Mouse (Mus musculus) E14TG2a.4 (cell line): ENCODE data around the gene Slc9a2.
"Not testable (repeated sequence)": the region's sequence is repeated elsewhere in the genome, so short reads cannot be mapped to it uniquely, and the experiment has no call there.

Experiments used
- H3K27me3 ChIP-seq: 2 replicates; pipeline ENCODE4 v1.6.1; 2014; ENCODE audit warnings: low read length, control low read depth; ENCODE audit not compliant: insufficient read depth
- H3K36me3 ChIP-seq: 2 replicates; pipeline ENCODE4 v1.6.1; 2014; ENCODE audit warnings: low read length, control low read depth; ENCODE audit not compliant: insufficient read depth
- H3K4me1 ChIP-seq: replicated peaks from 2 replicates; pipeline ENCODE4 v1.6.1; 2014; ENCODE audit warnings: low read depth, low read length, control low read depth
- H3K4me3 ChIP-seq: replicated peaks from 2 replicates; pipeline ENCODE4 v1.5.1; 2014; ENCODE audit warnings: mild to moderate bottlenecking, low read length
- H3K9me3 ChIP-seq: 2 replicates; pipeline ENCODE4 v1.6.1; 2014; ENCODE audit warnings: low read length, control low read depth
- CTCF ChIP-seq: conservative IDR thresholded peaks from 2 replicates; pipeline ENCODE4 v1.5.1; 2014; ENCODE audit warnings: low read length
- NANOG ChIP-seq: IDR thresholded peaks from 2 replicates; pipeline ENCODE4 v1.6.1; 2014; ENCODE audit warnings: borderline replicate concordance, low read length, mixed read lengths
- POU5F1 ChIP-seq: IDR thresholded peaks from 2 replicates; pipeline ENCODE4 v1.6.1; 2014; ENCODE audit warnings: low read length, borderline replicate concordance

The Slc9a2 gene

GRCm38 (mm10) chr1:40737671-40738070 lies 57.3 kb downstream of the Slc9a2 start:
- Histone ChIP-seq H3K4me3 (no peak overlapping the region), H3K4me1 (peaks cover 6% of the 10 kb centered on the region), H3K9me3 (peaks cover 4% of the 10 kb centered on the region; the same call in 1 of the 2 replicates), H3K36me3 (no peaks in the 10 kb centered on the region), H3K27me3 (no peaks in the 10 kb centered on the region; the same call in 1 of the 2 replicates)
- TF ChIP-seq POU5F1 (no peak), NANOG (no peak), CTCF (no peak)

GRCm38 (mm10) chr1:40738246-40738645 lies 57.9 kb downstream of the Slc9a2 start:
- H3K4me1 ChIP-seq, H3K36me3 ChIP-seq, H3K9me3 ChIP-seq, H3K4me3 ChIP-seq, H3K27me3 ChIP-seq: not testable (repeated sequence)

- H3K27me3 ChIP-seq: peaks cover 8% of the 10 kb centered on the region
- TF ChIP-seq NANOG (no peak), POU5F1 (no peak), CTCF (no peak)
Observed at GRCm38 (mm10) chr1:40740739-40741138, 60.4 kb downstream of the Slc9a2 start.

GRCm38 (mm10) chr1:40746089-40746488 lies 65.7 kb downstream of the Slc9a2 start:
- Histone ChIP-seq H3K9me3 (no peaks in the 10 kb centered on the region), H3K4me1 (no peaks in the 10 kb centered on the region), H3K4me3 (no peak overlapping the region), H3K27me3 (peaks cover 8% of the 10 kb centered on the region), H3K36me3 (no peaks in the 10 kb centered on the region)
- TF ChIP-seq POU5F1: no peak
- TF ChIP-seq NANOG: no peak
- TF ChIP-seq CTCF: no peak

More at GRCm38 (mm10) chr1:40740739-40741138, 60.4 kb downstream of the Slc9a2 start:
- H3K36me3 ChIP-seq: no peaks in the 10 kb centered on the region
- peaks cover 4% of the 10 kb centered on the region; the same call in 1 of the 2 replicates for H3K9me3 ChIP-seq
- no peak overlapping the region for H3K4me3 ChIP-seq
- H3K4me1 ChIP-seq: no peaks in the 10 kb centered on the region

GRCm38 (mm10) chr1:40759751-40760445 lies 79.5 kb downstream of the Slc9a2 start:
- H3K4me3 ChIP-seq: no peak overlapping the region
- TF ChIP-seq CTCF: no peak
- TF ChIP-seq POU5F1: no peak
- TF ChIP-seq NANOG: no peak

GRCm38 (mm10) chr1:40764042-40764441 lies 83.7 kb downstream of the Slc9a2 start:
- TF ChIP-seq NANOG: no peak
- TF ChIP-seq CTCF: peak; percentile 31
- TF ChIP-seq POU5F1: no peak
- no peaks in the 10 kb centered on the region for H3K36me3 ChIP-seq
- no peaks in the 10 kb centered on the region for H3K9me3 ChIP-seq
- no peaks in the 10 kb centered on the region; the same call in 1 of the 2 replicates for H3K4me1 ChIP-seq
- H3K4me3 ChIP-seq: no peak overlapping the region
- H3K27me3 ChIP-seq: no peaks in the 10 kb centered on the region

More at GRCm38 (mm10) chr1:40759751-40760445, 79.5 kb downstream of the Slc9a2 start:
- Histone ChIP-seq H3K9me3 (no peaks in the 10 kb centered on the region), H3K36me3 (no peaks in the 10 kb centered on the region), H3K4me1 (no peaks in the 10 kb centered on the region), H3K27me3 (no peaks in the 10 kb centered on the region; the same call in 1 of the 2 replicates)

- Histone ChIP-seq H3K27me3 (no peaks in the 10 kb centered on the region), H3K36me3 (no peaks in the 10 kb centered on the region), H3K9me3 (no peaks in the 10 kb centered on the region), H3K4me3 (no peak overlapping the region), H3K4me1 (no peaks in the 10 kb centered on the region; the same call in 1 of the 2 replicates)
- TF ChIP-seq POU5F1 (no peak), NANOG (no peak), CTCF (no peak)
Observed at GRCm38 (mm10) chr1:40764701-40765275, 84.4 kb downstream of the Slc9a2 start.

- Histone ChIP-seq H3K4me3 (no peak overlapping the region), H3K4me1 (no peaks in the 10 kb centered on the region; the same call in 1 of the 2 replicates), H3K9me3 (no peaks in the 10 kb centered on the region), H3K27me3 (no peaks in the 10 kb centered on the region), H3K36me3 (no peaks in the 10 kb centered on the region)
- TF ChIP-seq CTCF (no peak), NANOG (no peak), POU5F1 (no peak)
Observed at GRCm38 (mm10) chr1:40765521-40765920, 85.1 kb downstream of the Slc9a2 start.
